In the genomic region with DNA sequence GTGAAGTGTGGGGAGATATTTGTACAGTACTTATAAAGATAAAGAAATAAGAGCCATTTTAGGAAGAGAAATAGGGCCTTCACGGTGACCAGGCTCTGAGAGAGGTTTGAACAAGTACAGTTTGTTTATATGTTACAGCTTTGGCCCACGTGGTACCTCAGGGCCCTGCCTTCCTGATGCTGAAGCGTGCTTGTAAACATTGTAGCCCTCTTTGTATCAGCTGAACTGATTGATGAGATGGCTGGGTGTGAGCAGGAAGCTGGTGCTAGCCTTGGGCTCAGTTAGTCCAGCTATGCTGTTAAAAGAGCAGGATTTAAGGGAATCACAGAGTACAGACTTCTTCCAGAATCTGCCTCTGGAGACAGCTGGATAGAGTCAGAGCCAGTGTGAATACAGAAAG, we compare ENCODE assay signal across 1 mouse cellular context.
A peak's percentile ranks its signal among the peaks of the same experiment; 100 is the strongest.
TF ChIP-seq lines count a peak whose summit lies in the region.

No protein-coding gene starts in this region.

TF ChIP-seq in MEL, 35 proteins besides CTCF, POLR2A, EP300 and RAD21:
- TF ChIP-seq USF1 (IDR thresholded peaks at IDR 0.05; ENCODE audit: low read depth, low read length): 0 out of 2 replicates have a peak, but pooled peaks have one; percentile 13
- no peak for TF ChIP-seq USF2 (IDR thresholded peaks at IDR 0.05; ENCODE audit: borderline replicate concordance in 1 of 2, insufficient read depth in 1 of 2, low read depth in 1 of 2, low read length in 2 of 2)
